Mouse (Mus musculus) liver, adult 2 months (tissue): Measurements from ENCODE around the gene 1190007I07Rik.

Source experiments
- CTCF ChIP-seq: fragments of 200-500 bp; IDR thresholded peaks from 2 replicates; pipeline ENCODE4 v1.5.1; 2011; ENCODE audit warnings: low read depth, low read length, control low read depth
- POLR2A ChIP-seq: fragments of 200-500 bp; IDR thresholded peaks from 2 replicates; pipeline ENCODE4 v1.6.1; 2011; ENCODE audit warnings: low read length, control low read depth; ENCODE audit not compliant: insufficient read depth; ENCODE audit errors: extremely low read depth

- TF ChIP-seq CTCF (no peak), POLR2A (no peak; the same call in 1 of the 2 replicates)
These were observed at the start of gene 1190007I07Rik for GRCm38 (mm10) chr10:82622671-82623552.
